Mouse (Mus musculus) thymus, adult 2 months (tissue): ENCODE measurements around the gene Mthfr.

ENCODE experiments used
- CTCF ChIP-seq: fragments of 200-500 bp; IDR thresholded peaks from 2 replicates; pipeline ENCODE4 v1.5.1; 2012; ENCODE audit warnings: mild to moderate bottlenecking, control low read depth, low read length, moderate library complexity, borderline replicate concordance; ENCODE audit not compliant: control insufficient read depth, poor library complexity, insufficient read depth; ENCODE audit errors: extremely low read depth
- POLR2A ChIP-seq: fragments of 200-500 bp; IDR thresholded peaks from 2 replicates; pipeline ENCODE4 v1.6.1; 2012; ENCODE audit warnings: mild to moderate bottlenecking, low read length, control low read depth, moderate library complexity; ENCODE audit not compliant: control insufficient read depth, poor library complexity, insufficient read depth; ENCODE audit errors: extremely low read depth

- no peak for TF ChIP-seq POLR2A
- TF ChIP-seq CTCF: no peak
These were observed 37.0 kb upstream of the Mthfr start for GRCm38 (mm10) chr4:148001866-148002265.
